Mouse (Mus musculus): Measurements from ENCODE around the gene Ift27. TPM values are rescaled to one million over a fixed set of nuclear protein-coding genes. Genes with fewer than 3 reads are reported as not detected.

Gene Ift27
- 61.6 and 62.2 TPM in 2 replicates for polyA plus RNA-seq (2015; fragmentation: Nextera tagmentation; extraction: Ambion mirVana)

DNA sequence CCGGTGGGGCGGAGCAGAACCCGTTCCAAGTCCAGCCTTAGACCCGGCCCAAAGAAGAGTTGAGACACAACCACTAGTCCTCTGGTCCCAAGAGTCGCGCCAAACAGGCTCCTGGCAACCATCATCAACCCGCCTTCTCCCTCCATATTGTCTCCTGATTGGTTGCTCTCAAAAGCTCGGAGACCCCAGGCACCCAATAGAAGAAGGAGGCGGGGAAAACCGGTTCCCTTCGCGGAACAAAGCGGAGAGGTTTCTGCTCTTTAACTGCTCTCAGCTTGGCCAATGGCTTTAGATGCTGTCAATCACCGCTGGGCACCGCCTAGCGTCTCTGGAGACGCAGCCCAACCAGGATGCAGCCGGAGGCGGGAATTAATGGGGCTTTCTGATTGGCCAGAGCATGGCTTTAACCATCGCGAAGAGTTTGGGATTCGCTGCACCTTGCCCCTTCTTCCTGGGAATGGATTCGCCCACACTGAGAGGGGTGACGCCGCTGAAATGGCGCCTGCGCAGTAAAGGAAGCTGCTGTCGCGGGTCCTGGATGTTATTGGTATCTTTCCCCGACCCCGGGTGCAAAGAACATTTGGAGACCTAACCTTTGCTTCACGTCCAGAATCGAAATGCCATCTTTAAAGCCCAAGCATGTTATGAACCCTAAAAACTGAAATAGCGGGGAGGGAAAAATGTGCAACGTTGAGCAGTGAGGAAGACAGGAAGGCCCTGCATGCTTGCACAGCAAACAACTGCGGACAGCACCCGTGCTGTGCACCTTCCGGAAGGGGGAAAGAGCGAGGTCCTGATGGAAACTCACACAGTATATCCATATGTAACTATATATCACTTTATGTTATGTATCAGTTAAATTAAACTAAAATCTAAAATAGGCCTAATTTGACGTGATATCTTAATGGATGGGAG lies at the start of gene Ift27:
Gene Ift27, minus strand, starts transcription at position 136 of the 915 bp plus-strand sequence.
- WGBS: 1% methylated on average over 40 of the region's 40 CpGs
- Histone ChIP-seq H3K4me2 (replicated peaks; ENCODE audit: low read depth, low read length) (peak within 1 kb of the TSS; percentile 89), H3K9ac (replicated peaks; ENCODE audit: low read depth) (peak within 1 kb of the TSS; percentile 51), H3K27me3 (replicated peaks; ENCODE audit: insufficient read depth, low read length) (no peaks in the 10 kb centered on the region), H3K9me3 (ENCODE audit: low read length) (no peaks in the 10 kb centered on the region), H3K36me3 (ENCODE audit: insufficient read depth, low read length) (no peaks in the 10 kb centered on the region), H3K4me1 (ENCODE audit: insufficient read depth, low read depth, low read length) (peaks cover 7% of the 10 kb centered on the region; the same call in 1 of the 2 replicates), H3K27ac (ENCODE audit: low read length) (peak within 1 kb of the TSS; percentile 38), H3K4me3 (ENCODE audit: low read depth, low read length) (peak within 1 kb of the TSS; percentile 56)
- DNase-seq (ENCODE audit: low spot score) (peak; percentile 100), ATAC-seq (peak; percentile 97)
- TF ChIP-seq CTCF (IDR thresholded peaks at IDR 0.05) (no peak; the same call in 1 of the 2 replicates), EP300 (IDR thresholded peaks at IDR 0.05) (peak; percentile 31; the same call in 1 of the 2 replicates)

DNA sequence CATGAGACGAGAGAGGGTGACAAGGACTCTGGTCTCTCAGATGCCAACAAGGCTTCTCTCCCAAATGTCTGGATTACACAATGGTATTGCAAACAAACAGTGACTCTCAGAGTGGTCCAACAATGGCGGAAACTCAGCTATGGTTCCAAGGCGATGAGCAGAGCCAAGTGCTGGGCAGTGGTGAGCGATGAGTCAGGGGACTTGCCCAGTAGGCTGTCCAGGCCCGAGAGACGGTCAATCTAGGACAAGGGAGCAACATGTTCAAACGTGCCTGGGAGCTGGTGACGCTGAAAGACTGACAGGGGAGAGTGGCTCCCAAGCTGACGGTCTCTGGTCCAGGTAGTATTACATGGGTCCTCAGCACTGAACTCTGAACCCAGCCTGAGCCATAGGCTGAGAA lies 41.4 kb upstream of the Ift27 start:
- Histone ChIP-seq H3K9me3 (ENCODE audit: low read length) (no peaks in the 10 kb centered on the region), H3K9ac (replicated peaks; ENCODE audit: low read depth) (no peak overlapping the region), H3K4me1 (ENCODE audit: insufficient read depth, low read depth, low read length) (no peaks in the 10 kb centered on the region), H3K27me3 (replicated peaks; ENCODE audit: insufficient read depth, low read length) (no peaks in the 10 kb centered on the region), H3K27ac (ENCODE audit: low read length) (no peak overlapping the region), H3K4me3 (ENCODE audit: low read depth, low read length) (no peak overlapping the region), H3K36me3 (ENCODE audit: insufficient read depth, low read length) (no peaks in the 10 kb centered on the region), H3K4me2 (replicated peaks; ENCODE audit: low read depth, low read length) (no peak overlapping the region)
- TF ChIP-seq CTCF (IDR thresholded peaks at IDR 0.05) (no peak), EP300 (IDR thresholded peaks at IDR 0.05) (no peak)
- DNase-seq (ENCODE audit: low spot score) (no peak), ATAC-seq (no peak)
- WGBS: 73% methylated on average over 9 of the region's 9 CpGs

GRCm38 (mm10) chr15:78211367-78211766 lies 37.5 kb upstream of the Ift27 start:
- ATAC-seq (no peak), DNase-seq (ENCODE audit: low spot score) (no peak)
- H3K9ac ChIP-seq (replicated peaks; ENCODE audit: low read depth): no peak overlapping the region
- no peak overlapping the region for H3K27ac ChIP-seq (ENCODE audit: low read length)
- 75% methylated on average over 8 of the region's 8 CpGs for WGBS
- TF ChIP-seq CTCF (IDR thresholded peaks at IDR 0.05) (no peak), EP300 (IDR thresholded peaks at IDR 0.05) (no peak)
- H3K9me3 ChIP-seq (ENCODE audit: low read length): no peaks in the 10 kb centered on the region
- no peaks in the 10 kb centered on the region for H3K4me1 ChIP-seq (ENCODE audit: insufficient read depth, low read depth, low read length)
- no peaks in the 10 kb centered on the region for H3K27me3 ChIP-seq (replicated peaks; ENCODE audit: insufficient read depth, low read length)
- no peak overlapping the region for H3K4me3 ChIP-seq (ENCODE audit: low read depth, low read length)
- H3K36me3 ChIP-seq (ENCODE audit: insufficient read depth, low read length): no peaks in the 10 kb centered on the region
- no peak overlapping the region for H3K4me2 ChIP-seq (replicated peaks; ENCODE audit: low read depth, low read length)

DNA sequence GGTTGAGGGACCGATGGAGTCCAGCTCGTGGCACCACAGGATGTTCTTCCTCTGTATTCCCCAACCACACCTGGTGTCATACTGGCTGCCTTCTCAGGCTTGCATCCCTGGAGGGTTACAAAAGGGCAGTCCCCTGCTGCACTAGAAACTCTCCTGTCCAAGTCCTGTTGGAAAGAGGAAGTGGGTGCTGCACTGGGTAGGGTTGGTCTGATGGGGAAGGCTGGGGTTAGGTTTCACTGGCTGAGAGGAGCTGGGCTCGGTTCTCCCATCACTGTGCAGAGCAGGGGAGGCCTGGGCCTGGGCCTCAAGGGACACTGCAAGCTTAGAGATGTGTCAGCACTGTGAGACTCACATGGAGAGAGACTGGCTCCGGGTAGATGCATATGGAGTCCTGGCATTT lies 36.3 kb upstream of the Ift27 start:
- 82% methylated on average over 4 of the region's 4 CpGs for WGBS
- Histone ChIP-seq H3K27ac (ENCODE audit: low read length) (no peak overlapping the region), H3K27me3 (replicated peaks; ENCODE audit: insufficient read depth, low read length) (no peaks in the 10 kb centered on the region), H3K36me3 (ENCODE audit: insufficient read depth, low read length) (no peaks in the 10 kb centered on the region), H3K4me1 (ENCODE audit: insufficient read depth, low read depth, low read length) (no peaks in the 10 kb centered on the region), H3K4me3 (ENCODE audit: low read depth, low read length) (no peak overlapping the region), H3K4me2 (replicated peaks; ENCODE audit: low read depth, low read length) (no peak overlapping the region), H3K9ac (replicated peaks; ENCODE audit: low read depth) (no peak overlapping the region), H3K9me3 (ENCODE audit: low read length) (no peaks in the 10 kb centered on the region)
- no peak for ATAC-seq
- TF ChIP-seq EP300 (IDR thresholded peaks at IDR 0.05) (no peak), CTCF (IDR thresholded peaks at IDR 0.05) (no peak)
- no peak for DNase-seq (ENCODE audit: low spot score)

DNA sequence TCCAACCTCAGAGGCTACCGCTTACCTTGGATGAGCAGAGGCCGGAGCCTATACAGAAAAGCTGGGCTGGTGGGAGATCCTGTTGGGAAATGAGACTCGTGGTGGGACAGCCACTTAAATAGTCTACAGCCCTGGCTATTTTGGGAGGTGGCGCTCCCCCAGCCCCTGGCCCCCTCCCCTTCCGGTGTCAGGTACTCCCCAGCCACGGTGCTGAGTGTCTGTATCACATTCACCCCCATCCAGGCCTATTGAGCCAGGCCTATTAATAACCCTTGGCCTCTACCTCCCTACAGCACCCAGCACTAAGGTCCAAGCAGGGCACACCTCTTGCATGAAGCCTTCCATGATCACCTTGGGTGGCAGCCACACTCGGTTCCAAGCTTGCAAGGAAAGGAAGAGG lies 32.4 kb upstream of the Ift27 start, which contains the start of gene Pvalb:
Gene Pvalb, minus strand, starts transcription at position 89 of the 400 bp plus-strand sequence.
- peaks cover 13% of the 10 kb centered on the region; the same call in 1 of the 2 replicates for H3K27me3 ChIP-seq (replicated peaks; ENCODE audit: insufficient read depth, low read length)
- no peaks in the 10 kb centered on the region for H3K36me3 ChIP-seq (ENCODE audit: insufficient read depth, low read length)
- ATAC-seq: no peak
- no peak for DNase-seq (ENCODE audit: low spot score)
- 79% methylated on average over 7 of the region's 7 CpGs for WGBS
- H3K9me3 ChIP-seq (ENCODE audit: low read length): no peaks in the 10 kb centered on the region
- no peak within 1 kb of the TSS for H3K27ac ChIP-seq (ENCODE audit: low read length)
- H3K9ac ChIP-seq (replicated peaks; ENCODE audit: low read depth): no peak within 1 kb of the TSS
- H3K4me1 ChIP-seq (ENCODE audit: insufficient read depth, low read depth, low read length): no peaks in the 10 kb centered on the region
- H3K4me2 ChIP-seq (replicated peaks; ENCODE audit: low read depth, low read length): no peak within 1 kb of the TSS
- no peak within 1 kb of the TSS for H3K4me3 ChIP-seq (ENCODE audit: low read depth, low read length)
- TF ChIP-seq EP300 (IDR thresholded peaks at IDR 0.05) (no peak), CTCF (IDR thresholded peaks at IDR 0.05) (no peak)

- H3K4me1 ChIP-seq (ENCODE audit: insufficient read depth, low read depth, low read length): no peaks in the 10 kb centered on the region
- no peak overlapping the region for H3K4me3 ChIP-seq (ENCODE audit: low read depth, low read length)
- ATAC-seq: no peak
- TF ChIP-seq CTCF (IDR thresholded peaks at IDR 0.05) (peak; percentile 57), EP300 (IDR thresholded peaks at IDR 0.05) (no peak)
- DNase-seq (ENCODE audit: low spot score): peak; percentile 37
- no peak overlapping the region for H3K4me2 ChIP-seq (replicated peaks; ENCODE audit: low read depth, low read length)
- peaks cover 13% of the 10 kb centered on the region; the same call in 1 of the 2 replicates for H3K27me3 ChIP-seq (replicated peaks; ENCODE audit: insufficient read depth, low read length)
- H3K27ac ChIP-seq (ENCODE audit: low read length): no peak overlapping the region
- no peak overlapping the region for H3K9ac ChIP-seq (replicated peaks; ENCODE audit: low read depth)
- H3K36me3 ChIP-seq (ENCODE audit: insufficient read depth, low read length): no peaks in the 10 kb centered on the region
- no peaks in the 10 kb centered on the region for H3K9me3 ChIP-seq (ENCODE audit: low read length)
- 40% methylated on average over 3 of the region's 3 CpGs for WGBS
Observed at GRCm38 (mm10) chr15:78205192-78205591, 31.3 kb upstream of the Ift27 start.
